Mouse (Mus musculus) intestine, embryonic 16.5 days (tissue): ENCODE measurements around the gene Fam189b. TPM values are rescaled to one million over a fixed set of nuclear protein-coding genes. Genes with fewer than 3 reads are reported as not detected.
"Not testable (repeated sequence)": the region's sequence is repeated elsewhere in the genome, so short reads cannot be mapped to it uniquely, and the experiment has no call there.

ENCODE experiments used
- ATAC-seq: fragments of 200-750 bp; cut with Nextera tagmentation; 2 replicates; pipeline ENCODE4 v1.8.0; 2017; ENCODE audit warnings: moderate TSS enrichment, moderate library complexity
- H3K27ac ChIP-seq: fragments of 300-500 bp; sonication (generic); 2 replicates; pipeline ENCODE4 v1.5.1; 2014; ENCODE audit warnings: mild to moderate bottlenecking, low read length
- H3K27me3 ChIP-seq: fragments of 300-500 bp; sonication (generic); replicated peaks from 2 replicates; pipeline ENCODE4 v1.6.1; 2014; ENCODE audit warnings: low read length, control low read depth, mixed read lengths; ENCODE audit not compliant: control insufficient read depth, insufficient read depth
- H3K36me3 ChIP-seq: fragments of 300-500 bp; sonication (generic); 2 replicates; pipeline ENCODE4 v1.6.1; 2014; ENCODE audit warnings: low read length, control low read depth; ENCODE audit not compliant: control insufficient read depth, insufficient read depth
- H3K4me1 ChIP-seq: fragments of 300-500 bp; sonication (generic); 2 replicates; pipeline ENCODE4 v1.6.1; 2014; ENCODE audit warnings: low read length, control low read depth, mixed read lengths; ENCODE audit not compliant: control insufficient read depth, insufficient read depth
- H3K4me2 ChIP-seq: fragments of 300-500 bp; sonication (generic); 2 replicates; pipeline ENCODE4 v1.6.1; 2014; ENCODE audit warnings: low read depth, low read length, control low read depth
- H3K4me3 ChIP-seq: fragments of 300-500 bp; sonication (generic); 2 replicates; pipeline ENCODE4 v1.5.1; 2014; ENCODE audit warnings: mild to moderate bottlenecking, low read length
- H3K9ac ChIP-seq: fragments of 300-500 bp; sonication (generic); 2 replicates; pipeline ENCODE4 v1.6.1; 2014; ENCODE audit warnings: low read depth, low read length
- H3K9me3 ChIP-seq: fragments of 300-500 bp; sonication (generic); 2 replicates; pipeline ENCODE4 v1.6.1; 2016; ENCODE audit warnings: low read length, control low read depth; ENCODE audit not compliant: control insufficient read depth
- WGBS: fragments of 180-500 bp; shearing (Covaris S2); extraction: QIAGEN DNeasy Blood & Tissue Kit; methylation state at CpG from one replicate; pipeline ENCODE4 v1.1.7; 2014; 5-methylcytosine and 5-hydroxymethylcytosine counted together
- polyA plus RNA-seq: library from polyadenylated mRNA; unstranded; fragments of >200 nt; fragmentation: Nextera tagmentation; extraction: Ambion mirVana; gene quantifications from 2 replicates; pipeline ENCODE4 v1.2.1, GENCODE M21; 2015

The Fam189b gene
- polyA plus RNA-seq, 1 experiment from 2014 or later: 20.8 TPM

GRCm38 (mm10) chr3:89208075-89208657 is 25.2 kb downstream of the Fam189b start:
- H3K4me2 ChIP-seq: no peak overlapping the region
- H3K36me3 ChIP-seq: peaks cover 18% of the 10 kb centered on the region
- H3K27ac ChIP-seq: no peak overlapping the region

GRCm38 (mm10) chr3:89208736-89209135 is 25.8 kb downstream of the Fam189b start:
- 88% methylated on average over 6 of the region's 6 CpGs for WGBS
- Histone ChIP-seq H3K36me3 (peaks cover 18% of the 10 kb centered on the region), H3K4me2 (no peak overlapping the region), H3K27me3 (no peaks in the 10 kb centered on the region), H3K4me1 (peaks cover 3% of the 10 kb centered on the region), H3K27ac (no peak overlapping the region), H3K4me3 (no peak overlapping the region), H3K9ac (no peak overlapping the region), H3K9me3 (no peaks in the 10 kb centered on the region)
- no peak for ATAC-seq

More at GRCm38 (mm10) chr3:89208075-89208657, 25.2 kb downstream of the Fam189b start:
- Histone ChIP-seq H3K4me3 (no peak overlapping the region), H3K4me1 (peaks cover 6% of the 10 kb centered on the region), H3K9me3 (no peaks in the 10 kb centered on the region), H3K27me3 (no peaks in the 10 kb centered on the region), H3K9ac (no peak overlapping the region)
- ATAC-seq: no peak
- 88% methylated on average over 13 of the region's 13 CpGs for WGBS

- H3K27ac ChIP-seq: no peak overlapping the region
Observed at GRCm38 (mm10) chr3:89209731-89210130, 26.8 kb downstream of the Fam189b start.

GRCm38 (mm10) chr3:89210162-89210561 is 27.2 kb downstream of the Fam189b start:
- no peak overlapping the region for H3K4me3 ChIP-seq
- 76% methylated on average over 13 of the region's 13 CpGs for WGBS

More at GRCm38 (mm10) chr3:89209731-89210130, 26.8 kb downstream of the Fam189b start:
- peaks cover 18% of the 10 kb centered on the region for H3K36me3 ChIP-seq
- no peak overlapping the region for H3K9ac ChIP-seq
- 97% methylated on average over 7 of the region's 7 CpGs for WGBS
- no peak for ATAC-seq
- H3K27me3 ChIP-seq: no peaks in the 10 kb centered on the region
- H3K4me3 ChIP-seq: no peak overlapping the region
- no peaks in the 10 kb centered on the region for H3K9me3 ChIP-seq
- H3K4me2 ChIP-seq: no peak overlapping the region
- peaks cover 4% of the 10 kb centered on the region for H3K4me1 ChIP-seq

GRCm38 (mm10) chr3:89210731-89211130 is 27.8 kb downstream of the Fam189b start:
- Histone ChIP-seq H3K9me3 (no peaks in the 10 kb centered on the region), H3K9ac (no peak overlapping the region), H3K27me3 (no peaks in the 10 kb centered on the region), H3K4me2 (no peak overlapping the region), H3K27ac (no peak overlapping the region), H3K4me3 (no peak overlapping the region), H3K36me3 (peaks cover 18% of the 10 kb centered on the region), H3K4me1 (peaks cover 10% of the 10 kb centered on the region)
- WGBS: 72% methylated on average over 7 of the region's 7 CpGs
- ATAC-seq: no peak

More at GRCm38 (mm10) chr3:89210162-89210561, 27.2 kb downstream of the Fam189b start:
- Histone ChIP-seq H3K4me1 (peaks cover 7% of the 10 kb centered on the region), H3K9ac (no peak overlapping the region), H3K27ac (no peak overlapping the region), H3K36me3 (peaks cover 18% of the 10 kb centered on the region), H3K4me2 (no peak overlapping the region), H3K27me3 (no peaks in the 10 kb centered on the region), H3K9me3 (no peaks in the 10 kb centered on the region)
- ATAC-seq: no peak

GRCm38 (mm10) chr3:89213803-89214530 is 31.0 kb downstream of the Fam189b start:
- Histone ChIP-seq H3K27me3 (no peaks in the 10 kb centered on the region), H3K9ac (peak overlapping the region; percentile 82), H3K4me2 (peak overlapping the region; percentile 82), H3K4me3 (peak overlapping the region; percentile 69), H3K36me3 (0 out of 2 replicates have a peak, but pooled peaks cover 5% of the 10 kb centered on the region), H3K9me3 (no peaks in the 10 kb centered on the region), H3K4me1 (peaks cover 12% of the 10 kb centered on the region), H3K27ac (peak overlapping the region; percentile 93)
- WGBS: under 1% methylated on average over 64 of the region's 69 CpGs
- ATAC-seq: peak; percentile 94

- Histone ChIP-seq H3K4me1 (peaks cover 12% of the 10 kb centered on the region), H3K27ac (peak within 1 kb of the TSS; percentile 93), H3K9me3 (no peaks in the 10 kb centered on the region), H3K4me3 (peak within 1 kb of the TSS; percentile 69), H3K27me3 (no peaks in the 10 kb centered on the region), H3K9ac (peak within 1 kb of the TSS; percentile 82), H3K4me2 (peak within 1 kb of the TSS; percentile 82), H3K36me3 (no peaks in the 10 kb centered on the region)
- WGBS: 2% methylated on average over 19 of the region's 19 CpGs
- ATAC-seq: no peak
Observed at GRCm38 (mm10) chr3:89214681-89215411, 31.9 kb downstream of the Fam189b start, which contains the start of gene Thbs3. Gene Thbs3 (plus strand): TSS chr3:89215180.

GRCm38 (mm10) chr3:89215853-89216252 is 32.9 kb downstream of the Fam189b start:
- no peaks in the 10 kb centered on the region for H3K27me3 ChIP-seq
- H3K9ac ChIP-seq: peak overlapping the region; percentile 82; the same call in 1 of the 2 replicates
- H3K36me3 ChIP-seq: no peaks in the 10 kb centered on the region
- ATAC-seq: peak; percentile 9; the same call in 1 of the 2 replicates
- H3K4me1 ChIP-seq: peaks cover 12% of the 10 kb centered on the region
- peak overlapping the region; percentile 69 for H3K4me3 ChIP-seq
- WGBS: 3% methylated on average over 6 of the region's 6 CpGs
- no peaks in the 10 kb centered on the region for H3K9me3 ChIP-seq
- H3K27ac ChIP-seq: no peak overlapping the region
- peak overlapping the region; percentile 82 for H3K4me2 ChIP-seq

- H3K9ac ChIP-seq, H3K4me2 ChIP-seq, H3K27ac ChIP-seq, H3K36me3 ChIP-seq, ATAC-seq, H3K27me3 ChIP-seq, H3K9me3 ChIP-seq, H3K4me3 ChIP-seq: not testable (repeated sequence)
- peaks cover 12% of the 10 kb centered on the region for H3K4me1 ChIP-seq
- WGBS: 73% methylated on average over 7 of the region's 7 CpGs
Observed at GRCm38 (mm10) chr3:89216407-89216806, 33.5 kb downstream of the Fam189b start.
